ENCODE assay signal across 19 mouse cellular contexts in genomic region chr9:31682893-31683292, GRCm38 (mm10).
DNase-seq lines count a peak whose midpoint lies in the region; ATAC-seq lines count a peak whose summit lies in the region.
"Had no signal": no experiment of that assay in that cellular context is flagged by ENCODE, and none has a peak within 500 bp of the region (broad histone marks: within the 10 kb centered on the region; RNA-seq: fewer than 3 reads in every experiment).

No protein-coding gene starts in this region.

- peaks cover 48% of the 10 kb centered on the region for H3K27me3 ChIP-seq in forebrain, embryonic 10.5 days (ENCODE audit: poor library complexity, severe bottlenecking)
- H3K27me3 ChIP-seq in forebrain, embryonic 13.5 days, result peaks cover 4% of the 10 kb centered on the region; the same call in 1 of the 2 replicates
- H3K27me3 ChIP-seq in hindbrain, embryonic 10.5 days (ENCODE audit: insufficient read depth, poor library complexity, severe bottlenecking), result peaks cover 32% of the 10 kb centered on the region
- H3K27me3 ChIP-seq in hindbrain, embryonic 14.5 days (ENCODE audit: control insufficient read depth, insufficient read depth, low read length), result 0 out of 2 replicates have a peak, but pooled peaks cover 6% of the 10 kb centered on the region
- peaks cover 13% of the 10 kb centered on the region for H3K27me3 ChIP-seq in limb, embryonic 13.5 days
- peaks cover 27% of the 10 kb centered on the region for H3K27me3 ChIP-seq in limb, embryonic 10.5 days (ENCODE audit: low read depth, poor library complexity, severe bottlenecking)
- H3K27me3 ChIP-seq in intestine, embryonic 16.5 days (replicated peaks; ENCODE audit: control insufficient read depth, insufficient read depth, low read length), result no peaks in the 10 kb centered on the region
- H3K27me3 ChIP-seq: embryonic facial prominence, embryonic 15.5 days had no signal

- no peaks in the 10 kb centered on the region for H3K9me3 ChIP-seq in forebrain, embryonic 10.5 days
- no peaks in the 10 kb centered on the region for H3K9me3 ChIP-seq in forebrain, embryonic 13.5 days (replicated peaks)
- no peaks in the 10 kb centered on the region for H3K9me3 ChIP-seq in hindbrain, embryonic 10.5 days
- H3K9me3 ChIP-seq in hindbrain, embryonic 14.5 days (ENCODE audit: control insufficient read depth, low read length), result no peaks in the 10 kb centered on the region
- H3K9me3 ChIP-seq in limb, embryonic 13.5 days, result no peaks in the 10 kb centered on the region
- H3K9me3 ChIP-seq in limb, embryonic 10.5 days (replicated peaks), result no peaks in the 10 kb centered on the region
- H3K9me3 ChIP-seq in intestine, embryonic 16.5 days (ENCODE audit: control insufficient read depth, low read length), result no peaks in the 10 kb centered on the region
- H3K9me3 ChIP-seq: embryonic facial prominence, embryonic 15.5 days; liver, embryonic 12.5 days; neural tube, embryonic 13.5 days had no signal

- H3K36me3 ChIP-seq in forebrain, embryonic 10.5 days (replicated peaks), result no peaks in the 10 kb centered on the region
- H3K36me3 ChIP-seq in forebrain, embryonic 13.5 days (ENCODE audit: poor library complexity, severe bottlenecking), result no peaks in the 10 kb centered on the region
- H3K36me3 ChIP-seq in hindbrain, embryonic 10.5 days, result no peaks in the 10 kb centered on the region
- H3K36me3 ChIP-seq in hindbrain, embryonic 14.5 days (replicated peaks; ENCODE audit: control insufficient read depth, insufficient read depth), result no peaks in the 10 kb centered on the region
- no peaks in the 10 kb centered on the region for H3K36me3 ChIP-seq in limb, embryonic 13.5 days
- no peaks in the 10 kb centered on the region for H3K36me3 ChIP-seq in limb, embryonic 10.5 days
- H3K36me3 ChIP-seq in intestine, embryonic 16.5 days (ENCODE audit: control insufficient read depth, insufficient read depth, low read length), result no peaks in the 10 kb centered on the region
- H3K36me3 ChIP-seq: embryonic facial prominence, embryonic 15.5 days; liver, embryonic 12.5 days; neural tube, embryonic 13.5 days had no signal

- H3K4me1 ChIP-seq in forebrain, embryonic 10.5 days, result peaks cover 31% of the 10 kb centered on the region
- H3K4me1 ChIP-seq in forebrain, embryonic 13.5 days, result peaks cover 27% of the 10 kb centered on the region
- H3K4me1 ChIP-seq in hindbrain, embryonic 10.5 days (replicated peaks), result peaks cover 30% of the 10 kb centered on the region
- H3K4me1 ChIP-seq in hindbrain, embryonic 14.5 days (replicated peaks; ENCODE audit: control insufficient read depth, insufficient read depth, low read length), result peaks cover 5% of the 10 kb centered on the region; the same call in 1 of the 2 replicates
- peaks cover 39% of the 10 kb centered on the region for H3K4me1 ChIP-seq in limb, embryonic 13.5 days
- peaks cover 41% of the 10 kb centered on the region for H3K4me1 ChIP-seq in limb, embryonic 10.5 days
- H3K4me1 ChIP-seq in intestine, embryonic 16.5 days (ENCODE audit: control insufficient read depth, insufficient read depth, low read length), result peaks cover 8% of the 10 kb centered on the region

- ATAC-seq in forebrain, embryonic 13.5 days, result no peak
- ATAC-seq in hindbrain, embryonic 14.5 days (ENCODE audit: low FRiP score), result no peak
- no peak for ATAC-seq in limb, embryonic 13.5 days (ENCODE audit: low FRiP score, low read depth)
- ATAC-seq in intestine, embryonic 16.5 days, result 0 out of 2 replicates have a peak, but pooled peaks have one; percentile 11
- ATAC-seq: CD4-positive, CD25-positive, alpha-beta regulatory T cell, adult 4 months; liver, embryonic 12.5 days had no signal

- 38% methylated on average over 6 of the region's 6 CpGs for WGBS in forebrain, embryonic 10.5 days
- 48% methylated on average over 6 of the region's 6 CpGs for WGBS in forebrain, embryonic 13.5 days
- WGBS in hindbrain, embryonic 10.5 days, result 36% methylated on average over 6 of the region's 6 CpGs
- WGBS in hindbrain, embryonic 14.5 days, result 31% methylated on average over 6 of the region's 6 CpGs
- WGBS in limb, embryonic 13.5 days, result 33% methylated on average over 6 of the region's 6 CpGs
- WGBS in limb, embryonic 10.5 days, result 58% methylated on average over 6 of the region's 6 CpGs
- WGBS in intestine, embryonic 16.5 days, result 47% methylated on average over 6 of the region's 6 CpGs

- H3K4me3 ChIP-seq in forebrain, embryonic 10.5 days, result no peak overlapping the region
- no peak overlapping the region for H3K4me3 ChIP-seq in forebrain, embryonic 13.5 days
- peak overlapping the region; percentile 30; the same call in 1 of the 2 replicates for H3K4me3 ChIP-seq in hindbrain, embryonic 10.5 days
- H3K4me3 ChIP-seq in hindbrain, embryonic 14.5 days (replicated peaks; ENCODE audit: low read length), result no peak overlapping the region
- no peak overlapping the region for H3K4me3 ChIP-seq in limb, embryonic 13.5 days
- H3K4me3 ChIP-seq in limb, embryonic 10.5 days, result no peak overlapping the region; the same call in 1 of the 2 replicates
- H3K4me3 ChIP-seq in intestine, embryonic 16.5 days (ENCODE audit: low read length), result no peak overlapping the region
- H3K4me3 ChIP-seq: embryonic facial prominence, embryonic 15.5 days; liver, embryonic 12.5 days; neural tube, embryonic 13.5 days had no signal

- no peak for DNase-seq in forebrain, embryonic 10.5 days (ENCODE audit: extremely low spot score, low spot score)
- no peak for DNase-seq in hindbrain, embryonic 10.5 days (ENCODE audit: low spot score)
- DNase-seq in hindbrain, embryonic 14.5 days (ENCODE audit: low spot score), result no peak
- DNase-seq in limb, embryonic 10.5 days (ENCODE audit: low spot score), result no peak
- DNase-seq: adrenal gland, postnatal 25 days; cerebellum, adult 11 months; cerebellum, postnatal 14 days; heart, postnatal 4 days; kidney, postnatal 36 days; left cerebral cortex, postnatal 4 days; lung, adult 2 months; thymus, postnatal 14 days had no signal

- no peak overlapping the region for H3K4me2 ChIP-seq in forebrain, embryonic 13.5 days
- H3K4me2 ChIP-seq in hindbrain, embryonic 14.5 days (replicated peaks), result no peak overlapping the region
- 0 out of 2 replicates have a peak overlapping the region, but pooled peaks have one; percentile 14 for H3K4me2 ChIP-seq in limb, embryonic 13.5 days (replicated peaks)
- H3K4me2 ChIP-seq in intestine, embryonic 16.5 days (ENCODE audit: low read depth, low read length), result no peak overlapping the region

- 0 out of 2 replicates have a peak overlapping the region, but pooled peaks have one; percentile 20 for H3K27ac ChIP-seq in forebrain, embryonic 10.5 days
- H3K27ac ChIP-seq in forebrain, embryonic 13.5 days, result no peak overlapping the region
- no peak overlapping the region for H3K27ac ChIP-seq in hindbrain, embryonic 10.5 days
- H3K27ac ChIP-seq in hindbrain, embryonic 14.5 days, result no peak overlapping the region
- no peak overlapping the region for H3K27ac ChIP-seq in limb, embryonic 13.5 days
- H3K27ac ChIP-seq in limb, embryonic 10.5 days, result no peak overlapping the region
- H3K27ac ChIP-seq in intestine, embryonic 16.5 days (ENCODE audit: low read length), result no peak overlapping the region
- H3K27ac ChIP-seq: liver, embryonic 12.5 days; neural tube, embryonic 13.5 days had no signal

- no peak overlapping the region for H3K9ac ChIP-seq in forebrain, embryonic 13.5 days
- H3K9ac ChIP-seq in hindbrain, embryonic 14.5 days, result no peak overlapping the region
- H3K9ac ChIP-seq in limb, embryonic 13.5 days, result no peak overlapping the region
- H3K9ac ChIP-seq in intestine, embryonic 16.5 days (ENCODE audit: low read depth, low read length), result no peak overlapping the region
- H3K9ac ChIP-seq: embryonic facial prominence, embryonic 15.5 days; liver, embryonic 12.5 days; neural tube, embryonic 13.5 days had no signal
